Mouse (Mus musculus): Measurements from ENCODE around the gene Nr1i3. TPM values are rescaled to one million over a fixed set of nuclear protein-coding genes. Genes with fewer than 3 reads are reported as not detected.

The Nr1i3 gene
- total and polyA plus RNA-seq, 2 experiments from 2014 or later = 0.11 to 0.19 TPM

DNA sequence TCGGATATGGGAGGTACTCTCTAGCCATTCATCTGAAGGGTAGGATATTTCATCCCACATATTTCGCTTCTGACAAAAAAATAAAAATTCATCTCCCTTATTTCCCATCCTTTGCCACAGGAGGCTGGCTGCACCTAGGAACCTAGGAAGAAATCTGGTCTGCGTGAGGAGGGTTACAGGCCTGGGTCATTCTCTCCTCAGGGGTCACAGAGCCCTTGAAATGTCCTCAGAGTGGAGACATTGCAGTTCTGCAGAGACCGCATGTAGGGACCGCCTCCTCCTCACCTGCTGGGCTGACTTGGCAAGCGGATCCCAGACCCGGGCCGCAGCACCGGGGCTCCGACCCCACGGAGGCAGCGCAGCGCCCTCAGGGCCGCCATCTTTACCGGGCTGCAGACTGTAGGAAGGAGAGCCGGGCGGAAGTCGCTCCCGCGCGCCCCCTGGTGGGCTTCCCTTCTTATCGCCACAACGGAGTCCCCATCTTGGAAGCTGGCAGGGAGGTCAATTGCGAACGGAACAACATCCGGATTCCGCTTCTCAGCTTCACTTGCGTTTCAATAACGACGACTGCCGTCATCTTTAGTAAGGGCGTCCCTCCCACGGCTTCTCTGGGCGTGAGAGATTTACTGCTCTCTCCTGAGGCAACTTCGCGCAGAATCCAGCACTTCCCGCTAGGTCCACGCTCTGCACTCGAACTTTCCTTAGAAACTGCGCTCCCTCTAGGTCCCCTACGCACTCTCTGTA lies 33.1 kb downstream of the Nr1i3 start:
- Histone ChIP-seq H3K4me2 (ENCODE audit: low read depth, low read length, poor library complexity, severe bottlenecking) (peak overlapping the region; percentile 61), H3K27me3 (ENCODE audit: insufficient read depth, low read length) (no peaks in the 10 kb centered on the region), H3K9me3 (ENCODE audit: low read length) (no peaks in the 10 kb centered on the region), H3K4me3 (ENCODE audit: low read depth, low read length) (peak overlapping the region; percentile 59), H3K9ac (replicated peaks; ENCODE audit: low read length, poor library complexity, severe bottlenecking) (peak overlapping the region; percentile 67), H3K27ac (ENCODE audit: low read depth, low read length) (peak overlapping the region; percentile 62), H3K4me1 (ENCODE audit: insufficient read depth, low read length) (peaks cover 6% of the 10 kb centered on the region; the same call in 1 of the 2 replicates), H3K36me3 (ENCODE audit: insufficient read depth, low read length) (peaks cover 4% of the 10 kb centered on the region; the same call in 1 of the 2 replicates)
- under 1% methylated on average over 41 of the region's 41 CpGs for WGBS
- peak; percentile 91 for ATAC-seq (ENCODE audit: low FRiP score)
- DNase-seq (ENCODE audit: low spot score) = peak; percentile 100
- TF ChIP-seq CTCF (IDR thresholded peaks at IDR 0.05) = peak; percentile 90

DNA sequence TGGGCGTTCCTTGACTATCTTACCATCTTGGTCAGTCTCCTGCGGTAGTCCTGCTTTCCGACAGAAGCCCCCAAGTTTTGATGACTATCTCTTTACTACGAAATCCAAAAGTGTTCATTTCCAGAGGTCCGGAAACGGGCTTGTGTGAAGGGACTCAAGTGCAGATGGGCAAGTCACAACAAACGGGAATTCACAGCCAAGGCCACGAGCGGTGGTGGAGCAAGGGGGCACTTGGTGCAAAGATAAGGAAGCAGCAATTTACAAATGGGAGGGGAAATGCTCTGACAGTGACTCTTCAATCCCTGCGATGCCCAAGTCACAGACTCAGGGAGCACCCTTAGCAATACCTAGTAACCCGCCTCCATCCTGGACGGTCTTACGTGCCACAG lies 33.7 kb downstream of the Nr1i3 start:
- Histone ChIP-seq H3K27me3 (ENCODE audit: insufficient read depth, low read length) (no peaks in the 10 kb centered on the region), H3K9me3 (ENCODE audit: low read length) (no peaks in the 10 kb centered on the region), H3K4me2 (ENCODE audit: low read depth, low read length, poor library complexity, severe bottlenecking) (peak overlapping the region; percentile 61), H3K9ac (replicated peaks; ENCODE audit: low read length, poor library complexity, severe bottlenecking) (peak overlapping the region; percentile 33; the same call in 1 of the 2 replicates), H3K4me3 (ENCODE audit: low read depth, low read length) (peak overlapping the region; percentile 59), H3K36me3 (ENCODE audit: insufficient read depth, low read length) (peaks cover 1% of the 10 kb centered on the region; the same call in 1 of the 2 replicates), H3K4me1 (ENCODE audit: insufficient read depth, low read length) (peaks cover 9% of the 10 kb centered on the region; the same call in 1 of the 2 replicates), H3K27ac (ENCODE audit: low read depth, low read length) (peak overlapping the region; percentile 57)
- WGBS = 13% methylated on average over 13 of the region's 13 CpGs
- no peak for DNase-seq (ENCODE audit: low spot score)
- ATAC-seq (ENCODE audit: low FRiP score) = no peak
- no peak for TF ChIP-seq CTCF (IDR thresholded peaks at IDR 0.05)

GRCm38 (mm10) chr1:171247916-171248315 lies 34.1 kb downstream of the Nr1i3 start:
- Histone ChIP-seq H3K9me3 (ENCODE audit: low read length) (no peaks in the 10 kb centered on the region), H3K27me3 (ENCODE audit: insufficient read depth, low read length) (no peaks in the 10 kb centered on the region), H3K4me1 (ENCODE audit: insufficient read depth, low read length) (peaks cover 9% of the 10 kb centered on the region; the same call in 1 of the 2 replicates), H3K4me2 (ENCODE audit: low read depth, low read length, poor library complexity, severe bottlenecking) (peak overlapping the region; percentile 61), H3K27ac (ENCODE audit: low read depth, low read length) (no peak overlapping the region), H3K4me3 (ENCODE audit: low read depth, low read length) (peak overlapping the region; percentile 59), H3K9ac (replicated peaks; ENCODE audit: low read length, poor library complexity, severe bottlenecking) (no peak overlapping the region), H3K36me3 (ENCODE audit: insufficient read depth, low read length) (no peaks in the 10 kb centered on the region)
- no peak for ATAC-seq (ENCODE audit: low FRiP score)
- no peak for TF ChIP-seq CTCF (IDR thresholded peaks at IDR 0.05)
- 30% methylated on average over 4 of the region's 4 CpGs for WGBS
- no peak for DNase-seq (ENCODE audit: low spot score)

DNA sequence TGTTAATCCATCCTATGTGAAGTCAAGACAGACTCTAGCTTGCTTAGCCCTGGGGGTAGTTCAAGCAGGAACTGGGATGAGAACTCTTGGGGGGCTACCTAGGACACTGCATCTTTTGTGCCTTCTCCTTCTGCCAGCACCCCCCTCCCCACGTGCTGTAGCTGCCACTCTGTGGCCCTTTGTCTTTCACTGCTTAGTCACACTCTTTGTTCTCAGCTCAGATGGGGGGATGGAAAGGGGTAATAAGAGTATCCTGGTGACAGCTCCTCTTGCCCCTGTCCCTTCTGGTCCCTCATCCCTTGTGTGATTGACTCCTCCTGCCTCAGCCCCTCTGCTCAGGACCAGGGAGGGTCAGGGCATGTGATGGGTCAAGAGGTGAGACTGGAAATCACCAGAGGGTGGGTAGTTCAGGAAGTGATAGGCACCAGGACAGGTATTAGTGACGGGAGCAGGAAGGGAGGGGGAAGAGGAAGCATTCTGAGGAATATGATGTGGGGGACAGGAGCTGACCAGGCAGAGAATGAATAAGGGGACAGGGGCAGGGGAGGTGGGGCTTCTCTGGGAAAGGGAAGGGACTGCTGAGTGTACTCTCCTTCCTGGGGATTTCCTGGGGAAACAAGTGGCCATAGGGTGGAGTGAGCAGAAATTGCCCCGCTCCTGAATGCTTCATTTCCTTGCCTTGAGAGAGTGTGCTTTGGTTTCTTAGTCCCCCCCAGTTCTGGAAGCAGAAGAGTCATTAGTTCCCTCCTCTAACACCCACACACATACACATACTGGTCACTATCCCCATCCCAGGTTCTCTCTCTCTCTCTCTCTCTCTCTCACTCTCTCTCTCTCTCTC lies 34.8 kb downstream of the Nr1i3 start:
- DNase-seq (ENCODE audit: low spot score) (no peak), ATAC-seq (ENCODE audit: low FRiP score) (no peak)
- Histone ChIP-seq H3K27ac (ENCODE audit: low read depth, low read length) (no peak overlapping the region), H3K27me3 (ENCODE audit: insufficient read depth, low read length) (no peaks in the 10 kb centered on the region), H3K4me3 (ENCODE audit: low read depth, low read length) (no peak overlapping the region), H3K9me3 (ENCODE audit: low read length) (no peaks in the 10 kb centered on the region), H3K36me3 (ENCODE audit: insufficient read depth, low read length) (no peaks in the 10 kb centered on the region), H3K4me1 (ENCODE audit: insufficient read depth, low read length) (peaks cover 9% of the 10 kb centered on the region; the same call in 1 of the 2 replicates), H3K4me2 (ENCODE audit: low read depth, low read length, poor library complexity, severe bottlenecking) (no peak overlapping the region), H3K9ac (replicated peaks; ENCODE audit: low read length, poor library complexity, severe bottlenecking) (no peak overlapping the region)
- 45% methylated on average over 3 of the region's 3 CpGs for WGBS
- no peak for TF ChIP-seq CTCF (IDR thresholded peaks at IDR 0.05)

DNA sequence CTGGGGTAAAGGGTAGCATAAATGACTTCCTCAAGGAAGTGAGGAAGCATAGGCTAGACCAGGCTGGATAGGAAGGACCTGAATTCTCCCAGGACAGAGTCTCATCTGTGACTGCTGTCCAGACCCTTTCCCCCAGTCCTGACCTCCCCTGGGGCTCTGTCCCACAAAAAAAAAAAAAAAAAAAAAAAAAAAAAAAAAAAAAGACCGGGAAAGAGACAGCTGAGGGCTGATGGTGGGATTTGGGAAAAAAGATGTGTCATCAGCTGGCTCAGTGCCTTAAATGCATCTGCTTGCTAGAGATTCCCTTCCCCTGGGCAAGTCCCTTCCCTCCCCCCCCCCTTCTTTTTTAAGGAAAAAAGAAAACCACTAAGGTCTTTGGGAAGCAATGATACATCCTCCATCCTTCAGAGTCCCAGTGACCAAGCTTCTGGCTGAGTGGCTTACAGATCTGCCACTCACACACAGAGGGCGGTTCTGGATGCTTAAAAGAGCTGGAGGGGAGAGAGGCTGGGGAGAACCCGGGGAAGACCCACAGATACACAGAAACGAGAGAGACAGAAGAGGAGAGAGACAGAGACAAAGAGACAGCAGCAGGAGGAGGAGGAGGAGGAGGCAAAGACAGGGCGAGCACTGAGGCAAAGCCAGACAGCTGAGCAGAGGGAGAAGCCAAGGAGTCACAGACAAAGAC lies 36.3 kb downstream of the Nr1i3 start, which contains the start of gene Adamts4:
Adamts4 (plus strand) TSS at position 509 of the 688 bp plus-strand sequence.
- 3% methylated on average over 4 of the region's 5 CpGs for WGBS
- no peaks in the 10 kb centered on the region for H3K36me3 ChIP-seq (ENCODE audit: insufficient read depth, low read length)
- no peak within 1 kb of the TSS for H3K27ac ChIP-seq (ENCODE audit: low read depth, low read length)
- peak within 1 kb of the TSS; percentile 57 for H3K4me2 ChIP-seq (ENCODE audit: low read depth, low read length, poor library complexity, severe bottlenecking)
- H3K9ac ChIP-seq (replicated peaks; ENCODE audit: low read length, poor library complexity, severe bottlenecking) = peak within 1 kb of the TSS; percentile 30
- ATAC-seq (ENCODE audit: low FRiP score) (no peak), DNase-seq (ENCODE audit: low spot score) (peak; percentile 70)
- H3K4me3 ChIP-seq (ENCODE audit: low read depth, low read length) = peak within 1 kb of the TSS; percentile 31
- H3K27me3 ChIP-seq (ENCODE audit: insufficient read depth, low read length) = no peaks in the 10 kb centered on the region
- H3K4me1 ChIP-seq (ENCODE audit: insufficient read depth, low read length) = peaks cover 9% of the 10 kb centered on the region; the same call in 1 of the 2 replicates
- TF ChIP-seq CTCF (IDR thresholded peaks at IDR 0.05) = no peak
- H3K9me3 ChIP-seq (ENCODE audit: low read length) = no peaks in the 10 kb centered on the region

Measured in midbrain, postnatal 0 days (tissue).